In genomic region chr6:113194517-113194840, GRCm38 (mm10) we compare ENCODE assay signal across 10 mouse cellular contexts. TPM values are rescaled to one million over a fixed set of nuclear protein-coding genes. Genes with fewer than 3 reads are reported as not detected.
DNase-seq lines count a peak whose midpoint lies in the region; ATAC-seq and TF ChIP-seq lines count a peak whose summit lies in the region.
"Had no signal": no experiment of that assay in that cellular context is flagged by ENCODE, and none has a peak within 500 bp of the region (broad histone marks: within the 10 kb centered on the region; RNA-seq: fewer than 3 reads in every experiment).

No protein-coding gene starts in this region.

- H3K9me3 ChIP-seq in heart, embryonic 10.5 days = no peaks in the 10 kb centered on the region
- no peaks in the 10 kb centered on the region for H3K9me3 ChIP-seq in E14TG2a.4 (ENCODE audit: low read length)
- no peaks in the 10 kb centered on the region for H3K9me3 ChIP-seq in forebrain, embryonic 16.5 days (ENCODE audit: control insufficient read depth, low read length)
- no peaks in the 10 kb centered on the region for H3K9me3 ChIP-seq in liver, embryonic 15.5 days (replicated peaks)

- no peak for DNase-seq in heart, embryonic 10.5 days (ENCODE audit: low spot score)
- no peak for DNase-seq in heart, postnatal 14 days
- DNase-seq in adrenal gland, postnatal 36 days = no peak
- no peak for DNase-seq in cerebellum, postnatal 25 days
- no peak for DNase-seq in cerebellum, adult 11-12 months
- DNase-seq: adrenal gland, adult 8-10 months had no signal

- peaks cover 18% of the 10 kb centered on the region for H3K4me1 ChIP-seq in heart, embryonic 10.5 days
- H3K4me1 ChIP-seq in E14TG2a.4 (replicated peaks; ENCODE audit: low read depth, low read length) = peaks cover 14% of the 10 kb centered on the region
- peaks cover 30% of the 10 kb centered on the region for H3K4me1 ChIP-seq in forebrain, embryonic 16.5 days (replicated peaks; ENCODE audit: control insufficient read depth, insufficient read depth, low read length)
- 0 out of 2 replicates have a peak, but pooled peaks cover 6% of the 10 kb centered on the region for H3K4me1 ChIP-seq in liver, embryonic 15.5 days (replicated peaks)

- H3K27ac ChIP-seq in heart, embryonic 10.5 days = no peak overlapping the region
- no peak overlapping the region; the same call in 1 of the 2 replicates for H3K27ac ChIP-seq in forebrain, embryonic 16.5 days (ENCODE audit: low read length)
- H3K27ac ChIP-seq in liver, embryonic 15.5 days (replicated peaks) = no peak overlapping the region
- H3K27ac ChIP-seq: liver, embryonic 14.5 days had no signal

- no peaks in the 10 kb centered on the region for H3K36me3 ChIP-seq in heart, embryonic 10.5 days
- no peaks in the 10 kb centered on the region for H3K36me3 ChIP-seq in E14TG2a.4 (ENCODE audit: insufficient read depth, low read length)
- H3K36me3 ChIP-seq in forebrain, embryonic 16.5 days (ENCODE audit: control insufficient read depth, insufficient read depth) = no peaks in the 10 kb centered on the region
- no peaks in the 10 kb centered on the region for H3K36me3 ChIP-seq in liver, embryonic 15.5 days (replicated peaks)

- 5% methylated on average over 5 of the region's 5 CpGs for WGBS in heart, embryonic 10.5 days
- WGBS in forebrain, embryonic 16.5 days = 0% methylated on average over 5 of the region's 5 CpGs
- WGBS in liver, embryonic 15.5 days (ENCODE audit: insufficient replicate concordance) = 5% methylated on average over 5 of the region's 5 CpGs

- peak overlapping the region; percentile 64 for H3K4me3 ChIP-seq in heart, embryonic 10.5 days
- peak overlapping the region; percentile 80 for H3K4me3 ChIP-seq in E14TG2a.4 (replicated peaks; ENCODE audit: low read length)
- H3K4me3 ChIP-seq in forebrain, embryonic 16.5 days (replicated peaks; ENCODE audit: low read length) = peak overlapping the region; percentile 87
- H3K4me3 ChIP-seq in liver, embryonic 15.5 days (replicated peaks) = peak overlapping the region; percentile 37; the same call in 1 of the 2 replicates

- peak overlapping the region; percentile 95 for H3K9ac ChIP-seq in forebrain, embryonic 16.5 days (replicated peaks; ENCODE audit: low read depth, low read length)
- H3K9ac ChIP-seq in liver, embryonic 15.5 days = no peak overlapping the region
- H3K9ac ChIP-seq: liver, embryonic 14.5 days had no signal

- TF ChIP-seq CTCF in E14TG2a.4 (conservative IDR thresholded peaks at IDR 0.05; ENCODE audit: low read length) = no peak

- H3K27me3 ChIP-seq in heart, embryonic 10.5 days (ENCODE audit: insufficient read depth, poor library complexity, severe bottlenecking) = peaks cover 61% of the 10 kb centered on the region
- peaks cover 56% of the 10 kb centered on the region for H3K27me3 ChIP-seq in E14TG2a.4 (ENCODE audit: insufficient read depth, low read length)
- no peaks in the 10 kb centered on the region for H3K27me3 ChIP-seq in forebrain, embryonic 16.5 days (replicated peaks; ENCODE audit: control insufficient read depth, insufficient read depth, low read length)
- peaks cover 50% of the 10 kb centered on the region for H3K27me3 ChIP-seq in liver, embryonic 15.5 days

- ATAC-seq in forebrain, embryonic 16.5 days = peak; percentile 66; the same call in 1 of the 2 replicates
- no peak for ATAC-seq in liver, embryonic 15.5 days (ENCODE audit: insufficient read depth)

- intact Hi-C loops in heart, postnatal 14 days (cut with DNase I) = no loop called here

- peak overlapping the region; percentile 93 for H3K4me2 ChIP-seq in forebrain, embryonic 16.5 days (ENCODE audit: low read length)
- H3K4me2 ChIP-seq in liver, embryonic 15.5 days = 0 out of 2 replicates have a peak overlapping the region, but pooled peaks have one; percentile 58

RNA-seq across cellular contexts. Expression of gene Lhfpl4, which starts 0.7 kb away (rescaled TPM):
- polyA plus RNA-seq in heart, embryonic 10.5 days (2016; fragmentation: Nextera tagmentation; extraction: Ambion mirVana) = 0.49 and 1.0 TPM in 2 replicates
- total RNA-seq in heart, postnatal 14 days (2021) = under 1 TPM; 0.31 to 0.32 TPM
- 40.1 and 49.4 TPM in 2 replicates for polyA plus RNA-seq in forebrain, embryonic 16.5 days (2015; fragmentation: Nextera tagmentation; extraction: Ambion mirVana)
- 0.22 and 0.23 TPM in 2 replicates for polyA plus RNA-seq in liver, embryonic 15.5 days (2015; fragmentation: Nextera tagmentation; extraction: Ambion mirVana)
- 1 to 10 TPM; 2.9 to 3.1 TPM for total RNA-seq in adrenal gland, postnatal 36 days (2021)
- polyA plus RNA-seq: liver, embryonic 14.5 days had no signal

RNA-seq across cellular contexts. Expression of gene Mtmr14, which starts 43.2 kb away (rescaled TPM):
- polyA plus RNA-seq in heart, embryonic 10.5 days (2016; fragmentation: Nextera tagmentation; extraction: Ambion mirVana) = 29.7 and 36.6 TPM in 2 replicates
- 10 to 100 TPM; 15.0 to 15.3 TPM for total RNA-seq in heart, postnatal 14 days (2021)
- 42.1 and 44.4 TPM in 2 replicates for polyA plus RNA-seq in forebrain, embryonic 16.5 days (2015; fragmentation: Nextera tagmentation; extraction: Ambion mirVana)
- 19.3 and 21.7 TPM in 2 replicates for polyA plus RNA-seq in liver, embryonic 15.5 days (2015; fragmentation: Nextera tagmentation; extraction: Ambion mirVana)
- total RNA-seq in adrenal gland, postnatal 36 days (2021) = 10 to 100 TPM; 19.7 to 30.1 TPM

Comparison
In these comparisons a context has a peak if more than half of its experiments do, and no peak if none do; other contexts are left out.
1. H3K4me3 ChIP-seq: peak in every context shown above with its lines; median percentile 87 in forebrain, embryonic 16.5 days; 80 in E14TG2a.4; 64 in heart, embryonic 10.5 days; 37 in liver, embryonic 15.5 days.
2. RNA of gene Lhfpl4, which starts 0.7 kb away (polyA plus RNA-seq): 40.1 to 49.4 TPM in forebrain, embryonic 16.5 days; 0.49 to 1.0 TPM in heart, embryonic 10.5 days and 0.22 to 0.23 TPM in liver, embryonic 15.5 days; every median in the first group is over 10 times any median in the second.